Mouse (Mus musculus) c-Kit-positive CD71-positive TER-119-negative erythroid progenitor cells, embryonic 14.5 days (primary cell): ENCODE data around the gene Rmi1.
"Not testable (repeated sequence)": the region's sequence is repeated elsewhere in the genome, so short reads cannot be mapped to it uniquely, and the experiment has no call there.

Experiments
- DNase-seq: peaks from one replicate; pipeline ENCODE4 v3.0.0-alpha.2; 2013; ENCODE audit warnings: low read depth

The Rmi1 gene

GRCm38 (mm10) chr13:58401135-58402002, 679 bp upstream of the Rmi1 start:
- no peak for DNase-seq

- no peak for DNase-seq
Observed at GRCm38 (mm10) chr13:58402744-58403110, 679 bp downstream of the Rmi1 start.

GRCm38 (mm10) chr13:58403243-58403642, 1.2 kb downstream of the Rmi1 start, which contains the start of gene Hnrnpk:
Gene Hnrnpk, minus strand, starts transcription at chr13:58403343.
- DNase-seq = not testable (repeated sequence)

GRCm38 (mm10) chr13:58411073-58411472, 9.0 kb downstream of the Rmi1 start:
- DNase-seq = no peak

GRCm38 (mm10) chr13:58415374-58415773, 13.3 kb downstream of the Rmi1 start:
- no peak for DNase-seq

- no peak for DNase-seq
Observed at GRCm38 (mm10) chr13:58415838-58416237, 13.8 kb downstream of the Rmi1 start.

- DNase-seq = no peak
Observed at GRCm38 (mm10) chr13:58418656-58419055, 16.6 kb downstream of the Rmi1 start.

GRCm38 (mm10) chr13:58419266-58419665, 17.2 kb downstream of the Rmi1 start:
- no peak for DNase-seq

- DNase-seq = no peak
Observed at GRCm38 (mm10) chr13:58421026-58421425, 19.0 kb downstream of the Rmi1 start.

- no peak for DNase-seq
Observed at GRCm38 (mm10) chr13:58422242-58422641, 20.2 kb downstream of the Rmi1 start.

- DNase-seq = no peak
Observed at GRCm38 (mm10) chr13:58423061-58423660, 21.1 kb downstream of the Rmi1 start.

- DNase-seq = no peak
Observed at GRCm38 (mm10) chr13:58439716-58440115, 37.7 kb downstream of the Rmi1 start.

GRCm38 (mm10) chr13:58443326-58443725, 41.3 kb downstream of the Rmi1 start:
- no peak for DNase-seq

GRCm38 (mm10) chr13:58443787-58444186, 41.7 kb downstream of the Rmi1 start:
- no peak for DNase-seq

- DNase-seq = no peak
Observed at GRCm38 (mm10) chr13:58446541-58446940, 44.5 kb downstream of the Rmi1 start.

- DNase-seq = no peak
Observed at GRCm38 (mm10) chr13:58450459-58451182, 48.6 kb downstream of the Rmi1 start.

- no peak for DNase-seq
Observed at GRCm38 (mm10) chr13:58452246-58452645, 50.2 kb downstream of the Rmi1 start.

- DNase-seq = no peak
Observed at GRCm38 (mm10) chr13:58452651-58453413, 50.8 kb downstream of the Rmi1 start.

GRCm38 (mm10) chr13:58453541-58453940, 51.5 kb downstream of the Rmi1 start:
- DNase-seq = no peak

- DNase-seq = no peak
Observed at GRCm38 (mm10) chr13:58456547-58456946, 54.5 kb downstream of the Rmi1 start.

GRCm38 (mm10) chr13:58458811-58459210, 56.8 kb downstream of the Rmi1 start:
- not testable (repeated sequence) for DNase-seq
